Mouse (Mus musculus) CH12.LX (cell line): ENCODE data around the gene Ap2b1. TPM values are rescaled to one million over a fixed set of nuclear protein-coding genes. Genes with fewer than 3 reads are reported as not detected.

Experiments used
- DNase-seq: peaks from one replicate; pipeline ENCODE4 v3.0.0-alpha.2; 2013; ENCODE audit errors: extremely low read depth
- H3K27ac ChIP-seq: 2 replicates; pipeline ENCODE4 v1.5.1; 2012; ENCODE audit warnings: low read depth, mild to moderate bottlenecking, control low read depth, moderate library complexity; ENCODE audit not compliant: insufficient read depth
- H3K27me3 ChIP-seq: replicated peaks from 2 replicates; pipeline ENCODE3; 2012; ENCODE audit warnings: inconsistent platforms
- H3K36me3 ChIP-seq, 2 experiments: replicated peaks in 1 of 2; 2 replicates each; pipeline versions ENCODE3 to v1.6.1; 2012; ENCODE audit warnings: inconsistent platforms in 1 of 2, low read length in 1 of 2, mild to moderate bottlenecking in 1 of 2, mixed read lengths in 1 of 2, moderate library complexity in 1 of 2; ENCODE audit not compliant: control insufficient read depth in 1 of 2, insufficient read depth in 1 of 2
- H3K4me1 ChIP-seq, 2 experiments: 2 replicates each; pipeline ENCODE4 v1.6.1; 2012; ENCODE audit warnings: inconsistent platforms in 1 of 2, moderate library complexity in 1 of 2; ENCODE audit not compliant: insufficient read depth in 2 of 2, control insufficient read depth in 1 of 2
- H3K4me2 ChIP-seq: 2 replicates; pipeline ENCODE4 v1.6.1; 2012; ENCODE audit warnings: low read depth, mild to moderate bottlenecking, control low read depth; ENCODE audit not compliant: poor library complexity, insufficient read depth, severe bottlenecking
- H3K4me3 ChIP-seq, 3 experiments: fragments of 150-350 bp in 1 of 3; sonication (generic) in 1 of 3; replicated peaks in 1 of 3; 2 replicates each; pipeline versions ENCODE3 to v1.5.1; 2011 to 2012; ENCODE audit warnings: low read depth in 2 of 3, low read length in 2 of 3, mild to moderate bottlenecking in 2 of 3, moderate library complexity in 2 of 3, control low read depth in 1 of 3, improper control_type of control experiment in 1 of 3, inconsistent platforms in 1 of 3, mixed read lengths in 1 of 3; ENCODE audit not compliant: poor library complexity in 1 of 3
- H3K79me2 ChIP-seq: replicated peaks from 2 replicates; pipeline ENCODE4 v1.6.1; 2012; ENCODE audit warnings: mild to moderate bottlenecking, moderate library complexity; ENCODE audit not compliant: control insufficient read depth, poor library complexity, insufficient read depth, severe bottlenecking; ENCODE audit errors: extremely low read depth
- H3K9ac ChIP-seq: 2 replicates; pipeline ENCODE4 v1.6.1; 2012; ENCODE audit warnings: low read depth, mild to moderate bottlenecking, control low read depth, moderate library complexity; ENCODE audit not compliant: insufficient read depth
- H3K9me3 ChIP-seq: replicated peaks from 2 replicates; pipeline ENCODE3; 2012; ENCODE audit warnings: low read length, inconsistent platforms, mixed read lengths
- BHLHE40 ChIP-seq: IDR thresholded peaks from 2 replicates; pipeline ENCODE4 v1.6.1; 2011; ENCODE audit warnings: mild to moderate bottlenecking, low read depth, low read length, improper control_type of control experiment
- CHD1 ChIP-seq: IDR thresholded peaks from 2 replicates; pipeline ENCODE4 v1.6.1; 2012; ENCODE audit warnings: low read depth, low read length, improper control_type of control experiment, inconsistent platforms
- CHD2 ChIP-seq: IDR thresholded peaks from 2 replicates; pipeline ENCODE4 v1.6.1; 2011; ENCODE audit warnings: low read length, improper control_type of control experiment
- E2F4 ChIP-seq: IDR thresholded peaks from 2 replicates; pipeline ENCODE4 v1.6.1; 2011; ENCODE audit warnings: low read depth, low read length, improper control_type of control experiment; ENCODE audit not compliant: insufficient replicate concordance
- ELF1 ChIP-seq: IDR thresholded peaks from 2 replicates; pipeline ENCODE4 v1.6.1; 2014; ENCODE audit warnings: low read depth, mild to moderate bottlenecking, inconsistent platforms, low read length, improper control_type of control experiment
- EP300 ChIP-seq: IDR thresholded peaks from 2 replicates; pipeline ENCODE4 v1.6.1; 2011; ENCODE audit warnings: low read length, improper control_type of control experiment
- GABPA ChIP-seq: IDR thresholded peaks from 2 replicates; pipeline ENCODE4 v1.6.1; 2012; ENCODE audit warnings: low read depth, low read length, improper control_type of control experiment, inconsistent platforms; ENCODE audit not compliant: insufficient replicate concordance
- HCFC1 ChIP-seq: IDR thresholded peaks from 2 replicates; pipeline ENCODE4 v1.6.1; 2012; ENCODE audit warnings: low read depth, mild to moderate bottlenecking, inconsistent platforms, low read length, improper control_type of control experiment
- IRF4 ChIP-seq: IDR thresholded peaks from 2 replicates; pipeline ENCODE4 v1.6.1; 2014; ENCODE audit warnings: low read depth, mild to moderate bottlenecking, inconsistent platforms, low read length, improper control_type of control experiment
- JUN ChIP-seq: IDR thresholded peaks from 2 replicates; pipeline ENCODE4 v1.6.1; 2011; ENCODE audit warnings: low read depth, mild to moderate bottlenecking, low read length, improper control_type of control experiment, moderate library complexity; ENCODE audit not compliant: insufficient read depth
- JUND ChIP-seq: conservative IDR thresholded peaks from 2 replicates; pipeline ENCODE4 v1.6.1; 2011; ENCODE audit warnings: low read depth, low read length, improper control_type of control experiment
- MAX ChIP-seq: IDR thresholded peaks from 2 replicates; pipeline ENCODE4 v1.6.1; 2011; ENCODE audit warnings: low read length, improper control_type of control experiment
- MEF2A ChIP-seq: IDR thresholded peaks from 2 replicates; pipeline ENCODE4 v1.6.1; 2014; ENCODE audit warnings: low read depth, mild to moderate bottlenecking, inconsistent platforms, low read length, improper control_type of control experiment, borderline replicate concordance
- MXI1 ChIP-seq: IDR thresholded peaks from 2 replicates; pipeline ENCODE4 v1.6.1; 2011; ENCODE audit warnings: mild to moderate bottlenecking, low read depth, low read length, improper control_type of control experiment
- NELFE ChIP-seq: IDR thresholded peaks from 2 replicates; pipeline ENCODE4 v1.6.1; 2011; ENCODE audit warnings: low read depth, low read length, improper control_type of control experiment
- PAX5 ChIP-seq: IDR thresholded peaks from 2 replicates; pipeline ENCODE4 v1.6.1; 2012; ENCODE audit warnings: low read length, inconsistent platforms, mixed read lengths
- RAD21 ChIP-seq: IDR thresholded peaks from 2 replicates; pipeline ENCODE4 v1.6.1; 2011; ENCODE audit warnings: low read depth, mild to moderate bottlenecking, low read length, improper control_type of control experiment, moderate library complexity
- SIN3A ChIP-seq: IDR thresholded peaks from 2 replicates; pipeline ENCODE4 v1.6.1; 2012; ENCODE audit warnings: low read length, improper control_type of control experiment, inconsistent platforms
- SMC3 ChIP-seq: IDR thresholded peaks from 2 replicates; pipeline ENCODE4 v1.6.1; 2011; ENCODE audit warnings: low read depth, low read length, improper control_type of control experiment
- TBP ChIP-seq: conservative IDR thresholded peaks from 2 replicates; pipeline ENCODE4 v1.6.1; 2011; ENCODE audit warnings: low read depth, low read length, improper control_type of control experiment
- TCF12 ChIP-seq: IDR thresholded peaks from 2 replicates; pipeline ENCODE4 v1.6.1; 2014; ENCODE audit warnings: low read depth, mild to moderate bottlenecking, inconsistent platforms, low read length, improper control_type of control experiment
- UBTF ChIP-seq: IDR thresholded peaks from 2 replicates; pipeline ENCODE4 v1.6.1; 2012; ENCODE audit warnings: low read depth, mild to moderate bottlenecking, inconsistent platforms, low read length, improper control_type of control experiment, moderate library complexity
- USF1 ChIP-seq: IDR thresholded peaks from 2 replicates; pipeline ENCODE4 v1.6.1; 2014; ENCODE audit warnings: low read depth, mild to moderate bottlenecking, inconsistent platforms, low read length, improper control_type of control experiment
- USF2 ChIP-seq: conservative IDR thresholded peaks from 2 replicates; pipeline ENCODE4 v1.6.1; 2011; ENCODE audit warnings: low read depth, low read length, improper control_type of control experiment
- ZKSCAN1 ChIP-seq: IDR thresholded peaks from 2 replicates; pipeline ENCODE4 v1.6.1; 2012; ENCODE audit warnings: low read depth, inconsistent platforms, low read length, improper control_type of control experiment, borderline replicate concordance
- ZMIZ1 ChIP-seq: IDR thresholded peaks from 2 replicates; pipeline ENCODE4 v1.6.1; 2012; ENCODE audit warnings: low read depth, mild to moderate bottlenecking, inconsistent platforms, low read length, improper control_type of control experiment
- dilution Hi-C: fragments of 300-500 bp; cut with MboI; formaldehyde crosslinking; loops from 2 replicates; pipeline ENCODE4 v1.14.3; 2020; ENCODE audit warnings: low sequenced_read_pairs; ENCODE audit not compliant: extremely low pct_unique_long_range_greater_than_20kb, extremely low pct_ligation_motif_present
- in situ Hi-C: fragments of 300-500 bp; cut with MboI; formaldehyde crosslinking; loops from 3 replicates; pipeline ENCODE4 v1.14.3; 2019; ENCODE audit warnings: low sequenced_read_pairs, low pct_ligation_motif_present, low pct_unique_long_range_greater_than_20kb, mixed read lengths
- polyA plus RNA-seq: library from polyadenylated mRNA; unstranded; fragments of >175 nt; gene quantifications from 2 replicates; pipeline ENCODE4 v1.2.1, GENCODE M21; 2012; ENCODE audit warnings: low read depth; ENCODE audit not compliant: insufficient read length
- total RNA-seq, 2 experiments: library from RNA; depleted of rRNA; stranded (reverse); fragments of 300-350 nt in 1 of 2; fragments of >200 nt in 1 of 2; gene quantifications; 2 replicates each; pipeline ENCODE4 v1.2.3; 2012 to 2014

Ap2b1 gene
- total and polyA plus RNA-seq, 3 experiments: 58.3 to 78.8 (median 59.1) TPM

DNA sequence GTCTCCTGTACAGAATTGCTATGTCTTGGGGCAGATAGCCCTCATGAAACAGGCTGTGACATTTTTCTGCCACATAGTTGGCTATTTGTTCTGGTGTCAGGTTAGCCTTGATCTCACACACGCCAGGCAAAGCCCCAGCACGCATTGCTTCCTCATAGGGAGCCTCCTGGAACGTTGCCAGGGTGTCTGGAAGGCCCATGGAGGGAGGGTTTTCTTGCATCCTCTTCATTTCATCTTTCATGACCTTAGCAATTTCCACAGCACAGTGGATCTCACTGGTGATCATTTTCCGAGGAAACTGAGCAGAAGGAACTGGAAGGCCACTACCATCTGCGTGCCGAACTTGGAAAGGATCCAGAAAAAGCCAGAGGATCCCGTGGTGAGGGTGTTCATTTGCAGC, 22.6 kb upstream of the Ap2b1 start:
- H3K27me3 ChIP-seq: peaks cover 37% of the 10 kb centered on the region
- TF ChIP-seq USF2 (no peak), MXI1 (no peak), CHD1 (no peak), IRF4 (no peak), TCF12 (no peak), JUN (no peak), SIN3A (no peak), JUND (no peak), NELFE (no peak), ZMIZ1 (no peak), E2F4 (no peak), BHLHE40 (no peak), SMC3 (no peak), ELF1 (no peak), USF1 (no peak)
- in situ Hi-C loops: no loop called here
- dilution Hi-C loops: no loop called here
- H3K36me3 ChIP-seq: no peaks in the 10 kb centered on the region
- H3K27ac ChIP-seq: no peak overlapping the region
- no peak overlapping the region for H3K9ac ChIP-seq
- peaks cover 6 to 13% of the 10 kb centered on the region in 2 experiments for H3K4me1 ChIP-seq
- no peak overlapping the region for H3K4me2 ChIP-seq
- H3K9me3 ChIP-seq: no peaks in the 10 kb centered on the region
- H3K4me3 ChIP-seq: no peak overlapping the region
- DNase-seq: no peak
- no peaks in the 10 kb centered on the region for H3K79me2 ChIP-seq

DNA sequence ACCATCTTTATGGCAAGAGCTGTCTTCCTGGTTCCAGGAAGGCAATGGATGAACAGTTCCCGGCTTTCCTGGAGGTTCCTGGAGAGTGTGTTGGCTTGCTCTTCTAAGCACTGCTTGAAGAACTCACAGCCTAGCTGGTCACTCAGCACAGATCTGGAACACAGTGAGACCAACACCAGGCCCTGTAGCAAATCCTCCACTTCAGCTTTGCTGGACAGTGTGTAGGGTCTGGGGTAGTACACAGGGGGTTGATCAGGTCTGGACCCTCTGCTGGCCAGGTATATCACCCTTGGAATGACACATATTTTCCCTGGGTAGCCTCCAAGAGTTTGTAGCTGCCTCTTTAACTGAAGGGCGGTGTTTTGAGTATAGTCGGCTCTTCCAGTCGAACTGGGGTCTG, 19.8 kb upstream of the Ap2b1 start:
- Histone ChIP-seq H3K27me3 (peaks cover 40% of the 10 kb centered on the region), H3K4me2 (no peak overlapping the region), H3K9me3 (no peaks in the 10 kb centered on the region), H3K27ac (no peak overlapping the region), H3K4me3 (no peak overlapping the region), H3K9ac (no peak overlapping the region), H3K79me2 (no peaks in the 10 kb centered on the region), H3K4me1 (peaks cover 3 to 8% of the 10 kb centered on the region in 2 experiments), H3K36me3 (no peaks in the 10 kb centered on the region)
- no peak for TF ChIP-seq MAX
- TF ChIP-seq EP300: no peak
- no peak for TF ChIP-seq HCFC1
- TF ChIP-seq UBTF: no peak
- TF ChIP-seq RAD21: no peak
- TF ChIP-seq JUN: no peak
- no peak for TF ChIP-seq MEF2A
- no peak for TF ChIP-seq ZKSCAN1
- TF ChIP-seq IRF4: no peak
- TF ChIP-seq CHD2: no peak
- no peak for TF ChIP-seq SMC3
- no peak for TF ChIP-seq ELF1
- TF ChIP-seq TBP: no peak
- no peak for TF ChIP-seq PAX5
- no peak for TF ChIP-seq GABPA
- in situ Hi-C loops (no loop called here), dilution Hi-C loops (no loop called here)
- no peak for DNase-seq
